Mouse (Mus musculus) liver, adult (tissue): Measurements from ENCODE around the gene Auts2.

ENCODE experiments used
- GATA4 ChIP-seq: IDR thresholded peaks from 2 replicates; pipeline ENCODE4 v1.6.1; 2014; ENCODE audit warnings: mild to moderate bottlenecking, low read length; ENCODE audit not compliant: insufficient replicate concordance

The Auts2 gene

GRCm38 (mm10) chr5:132039584-132039983, 503.6 kb downstream of the Auts2 start:
- no peak for TF ChIP-seq GATA4

- TF ChIP-seq GATA4, result no peak
Observed at GRCm38 (mm10) chr5:132033491-132034350, 509.4 kb downstream of the Auts2 start.

GRCm38 (mm10) chr5:132030941-132031531, 512.1 kb downstream of the Auts2 start:
- TF ChIP-seq GATA4, result no peak

- no peak for TF ChIP-seq GATA4
Observed at GRCm38 (mm10) chr5:132029638-132030037, 513.5 kb downstream of the Auts2 start.

GRCm38 (mm10) chr5:132029038-132029437, 514.1 kb downstream of the Auts2 start:
- no peak for TF ChIP-seq GATA4

GRCm38 (mm10) chr5:132027859-132028498, 515.2 kb downstream of the Auts2 start:
- TF ChIP-seq GATA4, result no peak

- TF ChIP-seq GATA4, result no peak
Observed at GRCm38 (mm10) chr5:132013296-132013695, 529.8 kb downstream of the Auts2 start.

GRCm38 (mm10) chr5:132011795-132012194, 531.3 kb downstream of the Auts2 start:
- TF ChIP-seq GATA4, result no peak

- no peak for TF ChIP-seq GATA4
Observed at GRCm38 (mm10) chr5:132008703-132009222, 534.4 kb downstream of the Auts2 start.

- no peak for TF ChIP-seq GATA4
Observed at GRCm38 (mm10) chr5:132007907-132008306, 535.2 kb downstream of the Auts2 start.

- no peak for TF ChIP-seq GATA4
Observed at GRCm38 (mm10) chr5:131992681-131993211, 550.4 kb downstream of the Auts2 start.

- no peak for TF ChIP-seq GATA4
Observed at GRCm38 (mm10) chr5:131992268-131992667, 550.9 kb downstream of the Auts2 start.

GRCm38 (mm10) chr5:131990532-131990931, 552.6 kb downstream of the Auts2 start:
- no peak for TF ChIP-seq GATA4

GRCm38 (mm10) chr5:131981451-131981850, 561.7 kb downstream of the Auts2 start:
- TF ChIP-seq GATA4, result no peak

GRCm38 (mm10) chr5:131978939-131979338, 564.2 kb downstream of the Auts2 start:
- no peak for TF ChIP-seq GATA4
